Mouse (Mus musculus): ENCODE measurements around the gene Rbfox3. TPM values are rescaled to one million over a fixed set of nuclear protein-coding genes. Genes with fewer than 3 reads are reported as not detected.

Gene Rbfox3
- total and polyA plus RNA-seq, 3 experiments, result not detected

Other genes with a start within 250 kb of the Rbfox3 start
- gene Enpp7, start 76.6 kb upstream of the Rbfox3 start, total RNA-seq (2012; rRNA removed), result not detected in 2 replicates
- not detected in 2 replicates for gene Enpp7, start 76.6 kb upstream of the Rbfox3 start, total RNA-seq (2014; rRNA removed)
- gene Enpp7, start 76.6 kb upstream of the Rbfox3 start, polyA plus RNA-seq (2012; ENCODE audit: insufficient read length, low read depth), result not detected in 2 replicates
- gene Cbx2, start 111.4 kb upstream of the Rbfox3 start, total RNA-seq (2012; rRNA removed), result 10.9 and 15.5 TPM in 2 replicates
- 2.6 and 2.8 TPM in 2 replicates for gene Cbx2, start 111.4 kb upstream of the Rbfox3 start, total RNA-seq (2014; rRNA removed)
- gene Cbx2, start 111.4 kb upstream of the Rbfox3 start, polyA plus RNA-seq (2012; ENCODE audit: insufficient read length, low read depth), result 3.6 and 3.9 TPM in 2 replicates
- 8.5 and 10.2 TPM in 2 replicates for gene Cbx8, start 129.4 kb upstream of the Rbfox3 start, total RNA-seq (2012; rRNA removed)
- 6.2 and 7.7 TPM in 2 replicates for gene Cbx8, start 129.4 kb upstream of the Rbfox3 start, total RNA-seq (2014; rRNA removed)
- gene Cbx8, start 129.4 kb upstream of the Rbfox3 start, polyA plus RNA-seq (2012; ENCODE audit: insufficient read length, low read depth), result 6.0 and 7.5 TPM in 2 replicates
- 30.6 and 40.4 TPM in 2 replicates for gene Cbx4, start 174.6 kb upstream of the Rbfox3 start, total RNA-seq (2012; rRNA removed)
- gene Cbx4, start 174.6 kb upstream of the Rbfox3 start, total RNA-seq (2014; rRNA removed), result 11.4 and 15.0 TPM in 2 replicates
- gene Cbx4, start 174.6 kb upstream of the Rbfox3 start, polyA plus RNA-seq (2012; ENCODE audit: insufficient read length, low read depth), result 26.0 and 29.8 TPM in 2 replicates

Measured in CH12.LX (cell line).